Mouse (Mus musculus): ENCODE measurements around the gene Wnt7b. TPM values are rescaled to one million over a fixed set of nuclear protein-coding genes. Genes with fewer than 3 reads are reported as not detected.

The Wnt7b gene
- total RNA-seq (2021), result under 1 TPM; 0.07 to 0.16 TPM
- long read RNA-seq, experiment 1, result 0 reads
- long read RNA-seq, experiment 2, result 0 reads

DNA sequence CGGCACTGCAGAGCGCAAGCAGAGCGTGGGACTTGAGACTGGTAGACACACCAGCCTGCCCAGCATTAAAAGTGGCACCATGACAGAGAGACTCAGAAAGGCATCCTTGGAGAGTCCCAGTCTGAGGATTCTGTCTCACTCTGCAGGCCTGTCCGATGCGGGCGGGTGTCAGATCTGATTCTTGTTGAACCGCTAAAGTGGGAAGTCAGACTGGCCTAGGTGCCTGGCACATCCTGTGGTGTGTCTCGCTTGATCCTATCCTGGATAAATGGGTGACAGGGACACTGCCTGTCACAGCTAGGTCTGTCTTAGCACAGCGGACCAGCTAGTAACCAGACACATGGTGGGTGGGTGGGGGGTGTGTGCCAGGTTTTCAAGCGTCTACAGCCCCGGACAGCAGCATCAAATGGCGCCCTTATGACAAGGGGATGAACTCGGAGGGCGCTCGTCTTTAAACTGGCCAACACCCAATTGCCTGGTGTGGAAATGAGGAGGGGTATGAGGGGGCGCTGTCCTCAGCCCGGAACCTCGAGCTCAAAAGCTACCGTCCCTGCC, at the start of gene Wnt7b:
Gene Wnt7b (minus strand): TSS at position 118 of the 555 bp plus-strand sequence.
- DNase-seq, result no peak

DNA sequence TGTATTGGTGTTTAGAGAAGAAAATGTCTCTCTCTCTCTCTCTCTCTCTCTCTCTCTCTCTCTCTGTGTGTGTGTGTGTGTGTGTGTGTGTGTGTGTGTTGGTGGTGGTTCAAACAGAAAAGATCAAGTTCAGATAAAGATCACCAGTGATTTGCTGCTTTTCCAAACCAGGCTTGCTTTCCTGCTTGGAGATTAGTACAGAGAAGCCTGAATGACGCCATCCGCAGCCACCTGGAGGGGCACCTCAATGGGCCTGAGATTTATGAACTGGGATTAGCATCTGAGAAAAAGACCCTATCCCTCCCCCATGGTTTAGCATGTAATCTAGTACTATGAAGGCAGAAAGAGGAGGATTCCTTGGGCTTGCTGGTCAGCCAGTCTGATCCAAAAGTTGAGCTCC, 49.3 kb upstream of the Wnt7b start:
- DNase-seq, result no peak

- DNase-seq, result no peak
Measured at GRCm38 (mm10) chr15:85629924-85630545, 47.8 kb upstream of the Wnt7b start.

- DNase-seq, result peak; percentile 63
Measured at GRCm38 (mm10) chr15:85625666-85626279, 43.5 kb upstream of the Wnt7b start.

DNA sequence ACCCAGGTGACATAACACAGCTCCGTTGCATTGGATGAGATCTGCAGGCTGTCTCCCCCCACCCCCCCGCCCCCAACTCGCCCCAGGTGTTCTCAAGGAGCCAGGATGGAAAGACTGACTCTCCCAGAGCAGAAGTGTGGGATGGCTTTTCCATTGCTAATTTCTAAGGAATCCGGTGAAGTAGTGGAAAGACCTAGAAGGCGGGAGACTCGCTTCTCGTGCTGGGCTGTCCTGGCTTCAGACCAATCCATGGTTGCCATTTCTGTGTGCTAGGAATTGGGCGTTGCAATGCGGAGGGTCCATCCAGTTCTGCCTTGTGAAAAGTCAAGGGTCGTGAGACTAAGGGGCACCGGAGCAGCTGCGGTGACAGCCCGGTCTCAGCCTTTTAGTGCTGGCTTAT, 39.9 kb upstream of the Wnt7b start:
- no peak for DNase-seq

GRCm38 (mm10) chr15:85615537-85616100, 33.3 kb upstream of the Wnt7b start:
- DNase-seq, result no peak

DNA sequence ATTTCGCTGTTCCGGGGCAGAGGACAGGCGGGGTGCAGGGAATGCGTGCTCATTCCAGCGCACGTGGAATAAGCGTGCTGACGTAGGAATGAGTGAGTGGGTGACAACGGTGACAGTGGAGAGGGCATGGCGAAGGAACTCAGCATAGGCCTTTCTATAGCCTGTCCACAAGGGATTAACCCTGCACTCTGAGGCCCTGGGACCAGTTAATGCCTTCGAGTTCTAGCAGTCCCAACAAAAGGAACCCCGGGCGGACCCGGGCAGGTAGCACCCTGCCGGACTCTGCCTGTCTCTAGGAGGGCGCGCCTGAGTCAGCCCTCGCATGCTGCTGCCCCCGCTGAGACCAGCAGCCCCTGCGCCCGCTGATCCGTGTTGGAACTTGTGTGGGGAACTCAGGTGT, 32.8 kb upstream of the Wnt7b start:
- DNase-seq, result no peak

DNA sequence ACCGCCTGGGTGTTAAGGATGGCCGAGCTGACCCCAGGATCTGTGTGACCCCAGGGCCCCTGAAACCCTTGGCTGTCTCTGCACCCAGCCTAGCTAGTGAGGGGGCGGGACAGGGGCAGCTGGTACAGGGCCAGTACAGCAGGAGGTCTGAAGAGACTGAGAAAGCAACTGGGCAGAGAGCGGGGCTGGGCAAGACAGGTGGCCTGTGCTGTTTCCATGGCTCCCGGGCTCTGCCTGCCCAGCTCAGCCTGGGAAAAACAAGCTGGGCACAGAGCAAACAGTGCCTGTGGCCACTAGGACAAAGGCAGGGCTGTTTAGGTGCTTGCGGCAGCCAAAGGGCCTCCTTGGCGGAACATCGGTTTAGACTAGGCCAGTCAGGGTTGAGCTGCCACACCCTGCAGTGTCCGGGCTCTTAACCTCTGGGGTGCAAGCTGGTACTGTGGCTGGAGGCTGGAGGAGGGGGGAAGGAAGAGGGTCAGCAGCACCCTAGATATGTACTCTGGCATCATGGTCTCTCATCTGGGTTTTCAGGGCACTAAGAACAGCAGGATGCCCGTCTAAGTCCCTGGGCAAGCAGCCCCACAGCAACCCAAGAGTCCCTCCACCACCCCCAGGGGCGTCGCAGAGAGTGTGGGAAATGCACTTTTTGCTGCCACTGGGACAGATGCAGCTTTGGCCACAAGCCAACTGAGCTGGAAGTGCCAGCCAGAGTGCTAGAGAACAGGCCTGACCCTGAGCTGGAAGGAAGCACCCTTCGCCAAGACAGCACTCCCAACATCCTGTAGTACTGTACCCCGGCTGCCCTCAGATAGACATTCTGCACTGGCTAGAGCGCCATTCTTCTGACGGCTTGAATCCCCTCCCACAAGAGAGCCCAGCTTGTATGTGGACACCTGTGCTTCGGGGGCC, 31.3 kb upstream of the Wnt7b start:
- peak; percentile 71 for DNase-seq

DNA sequence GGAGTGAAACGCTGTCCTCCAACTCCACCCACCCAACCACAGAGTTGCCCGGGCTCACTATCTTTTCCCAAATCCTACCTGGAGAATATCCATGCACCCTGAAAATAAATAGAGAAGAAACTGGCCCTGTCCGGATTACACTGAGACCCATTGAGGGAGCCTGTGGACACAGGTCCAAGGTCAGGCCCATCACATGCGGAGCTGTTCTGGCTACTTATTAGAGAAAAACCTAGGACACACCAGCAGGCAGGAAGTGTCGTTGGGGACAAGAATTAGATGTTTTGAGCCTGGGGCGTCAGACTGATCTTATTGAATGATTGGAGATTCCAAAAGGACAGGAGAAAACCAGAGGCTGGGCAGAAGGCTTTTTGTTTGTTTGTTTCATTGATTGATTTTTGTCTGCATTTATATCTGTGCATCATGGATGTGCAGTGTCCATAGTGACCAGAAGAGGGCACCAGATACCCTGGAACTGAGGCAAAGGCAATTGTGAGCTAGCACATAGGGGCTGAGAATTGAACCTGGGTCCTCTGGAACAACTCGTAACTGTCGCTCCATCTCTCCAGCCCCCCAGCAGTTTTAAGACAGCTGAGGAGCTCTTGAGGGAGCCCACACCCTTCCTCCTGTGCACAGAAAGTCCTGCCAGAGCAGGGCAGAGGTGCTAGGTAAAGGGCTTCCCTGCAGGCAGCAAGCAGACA, 30.5 kb upstream of the Wnt7b start:
- DNase-seq, result peak; percentile 50

GRCm38 (mm10) chr15:85611701-85612520, 29.6 kb upstream of the Wnt7b start:
- peak; percentile 65 for DNase-seq

DNA sequence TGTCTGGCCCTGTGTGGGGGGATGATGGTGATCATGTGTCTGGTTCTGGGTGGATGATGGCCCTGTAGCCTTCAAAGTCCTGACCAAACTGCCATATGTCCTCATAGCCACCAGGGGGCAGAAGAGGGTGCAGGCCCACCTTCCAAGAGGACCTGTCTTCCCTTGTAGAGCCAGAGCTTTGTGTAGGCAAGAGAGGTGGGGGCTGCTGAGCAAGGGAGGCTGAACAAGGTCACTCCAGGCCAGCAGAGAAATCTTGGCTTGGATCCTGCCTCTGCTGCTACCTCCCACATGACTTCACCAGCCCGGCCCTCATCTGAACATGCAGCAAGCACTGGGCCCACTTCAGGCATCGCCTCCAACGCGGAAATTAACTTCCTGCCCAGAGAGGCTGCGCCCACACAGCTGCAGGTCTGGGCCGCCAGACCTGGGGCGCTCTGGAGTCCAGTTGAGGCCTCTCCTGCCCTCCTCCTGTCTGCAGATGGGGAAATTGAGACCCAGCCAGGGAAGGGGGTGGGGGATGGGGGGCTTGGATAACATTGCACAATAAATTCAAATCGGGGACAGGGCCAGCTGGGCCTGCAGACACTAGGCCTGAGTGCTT, 28.4 kb upstream of the Wnt7b start:
- DNase-seq, result peak; percentile 84

DNA sequence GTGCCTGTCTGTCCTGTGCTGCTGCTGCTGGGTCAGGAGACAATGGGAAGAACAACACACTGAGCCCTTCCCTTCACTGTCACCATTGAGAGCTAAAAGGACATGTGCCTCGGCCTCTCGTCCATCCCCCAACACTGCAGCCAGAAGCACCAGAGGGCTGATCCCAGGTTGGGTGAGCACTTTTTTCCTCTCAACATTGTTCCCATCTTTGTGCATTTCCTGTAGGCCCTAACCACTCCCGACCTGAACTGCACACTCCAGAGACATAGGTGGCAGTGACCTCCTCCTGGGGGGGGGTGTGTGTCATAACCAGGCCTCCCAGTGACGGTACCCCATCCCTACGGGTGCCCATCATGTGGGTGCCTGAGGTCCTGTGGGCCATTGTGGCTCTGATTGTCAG, 27.8 kb upstream of the Wnt7b start:
- no peak for DNase-seq

GRCm38 (mm10) chr15:85609266-85610004, 27.2 kb upstream of the Wnt7b start:
- no peak for DNase-seq

DNA sequence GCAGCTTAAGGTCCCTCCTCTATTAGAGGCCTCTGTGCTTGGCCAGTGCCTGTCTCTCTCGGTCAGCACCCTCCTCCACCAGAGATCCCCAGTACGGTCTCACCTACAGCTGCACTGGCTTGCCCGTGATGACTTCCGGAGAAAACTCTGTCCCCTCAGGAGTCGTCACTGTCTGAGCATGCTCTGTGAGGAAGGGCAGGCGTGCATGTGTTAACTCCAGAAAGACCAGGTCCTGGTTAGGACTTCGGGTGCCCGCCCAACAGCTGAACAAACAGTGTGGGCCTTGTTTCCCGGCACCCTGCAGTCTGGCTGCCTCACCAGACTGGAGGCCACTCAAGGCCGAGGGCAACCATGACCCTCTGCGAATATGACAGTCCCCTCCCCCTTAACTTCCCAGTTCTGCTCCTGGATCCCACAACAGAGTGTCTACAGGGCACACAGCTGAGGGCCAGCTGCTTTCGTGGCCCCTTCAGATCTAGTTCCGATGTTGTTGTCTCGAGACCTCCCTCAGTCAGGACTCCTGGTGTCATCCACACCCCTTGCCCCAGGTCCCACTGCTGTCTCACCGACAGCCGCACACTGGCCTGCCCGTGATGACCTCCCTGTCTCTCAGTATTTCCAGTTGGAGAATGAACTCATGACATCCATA, 23.8 kb upstream of the Wnt7b start:
- peak; percentile 44 for DNase-seq

DNA sequence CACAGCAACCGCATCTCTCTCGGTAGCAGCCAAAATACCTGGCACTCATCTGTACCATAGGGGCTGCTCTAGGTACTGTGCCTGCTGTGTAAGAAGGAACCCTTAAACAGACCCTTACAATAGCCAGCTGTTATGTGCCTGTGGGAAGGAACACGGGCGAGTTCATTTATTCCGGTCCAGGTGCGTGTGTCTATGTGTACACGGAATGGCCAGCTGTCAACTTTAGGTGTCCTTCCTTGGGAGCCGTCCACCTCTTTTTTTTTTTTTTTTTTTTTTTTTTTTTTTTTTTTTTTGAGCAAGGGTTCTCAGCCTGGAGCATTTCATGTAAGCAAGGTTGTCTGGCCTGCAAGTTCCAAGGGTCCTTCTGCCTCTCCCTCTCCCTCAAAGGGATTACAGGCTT, 22.7 kb upstream of the Wnt7b start:
- DNase-seq, result no peak

DNA sequence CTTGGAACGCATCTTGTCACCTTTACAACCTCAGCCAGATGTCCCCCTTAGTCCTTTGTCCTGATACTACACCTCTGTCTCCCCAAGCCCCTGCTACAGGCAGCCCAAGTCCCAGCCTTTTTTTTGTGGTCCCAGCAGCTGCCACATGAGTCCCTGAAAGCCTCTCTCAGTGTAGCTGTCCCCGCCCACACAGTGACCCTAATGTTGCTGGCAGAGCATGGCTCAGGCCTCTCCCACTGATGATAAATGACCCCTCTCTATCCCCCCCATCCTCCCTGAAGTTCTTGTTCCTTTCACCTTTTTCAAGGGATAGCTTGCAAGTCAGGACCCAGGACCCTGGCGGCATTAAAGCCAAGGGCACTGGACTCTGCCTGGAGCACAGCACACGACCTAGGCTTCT, 22.2 kb upstream of the Wnt7b start:
- no peak for DNase-seq

GRCm38 (mm10) chr15:85603422-85603821, 21.1 kb upstream of the Wnt7b start:
- DNase-seq, result peak; percentile 46

- DNase-seq, result no peak
Measured at GRCm38 (mm10) chr15:85602733-85603132, 20.5 kb upstream of the Wnt7b start.

- no peak for DNase-seq
Measured at GRCm38 (mm10) chr15:85602021-85602420, 19.7 kb upstream of the Wnt7b start.
